Mouse (Mus musculus) hindbrain, embryonic 13.5 days (tissue): ENCODE results near the gene Brinp2. TPM values are rescaled to one million over a fixed set of nuclear protein-coding genes. Genes with fewer than 3 reads are reported as not detected.
A peak's percentile ranks its signal among the peaks of the same experiment; 100 is the strongest.

Experiments
- ATAC-seq: fragments of 200-750 bp; cut with Nextera tagmentation; 2 replicates; pipeline ENCODE4 v1.8.0; 2017; ENCODE audit warnings: moderate TSS enrichment; ENCODE audit not compliant: low FRiP score
- H3K27ac ChIP-seq: fragments of 300-500 bp; sonication (generic); 2 replicates; pipeline ENCODE4 v1.5.1; 2015; ENCODE audit warnings: inconsistent platforms, mild to moderate bottlenecking, moderate library complexity
- H3K27me3 ChIP-seq: fragments of 300-500 bp; sonication (generic); 2 replicates; pipeline ENCODE4 v1.6.1; 2015; ENCODE audit warnings: mild to moderate bottlenecking, inconsistent platforms
- H3K36me3 ChIP-seq: fragments of 300-500 bp; sonication (generic); 2 replicates; pipeline ENCODE4 v1.6.1; 2015; ENCODE audit warnings: mild to moderate bottlenecking, inconsistent platforms
- H3K4me1 ChIP-seq: fragments of 300-500 bp; sonication (generic); replicated peaks from 2 replicates; pipeline ENCODE4 v1.6.1; 2015; ENCODE audit warnings: inconsistent platforms
- H3K4me2 ChIP-seq: fragments of 300-500 bp; sonication (generic); 2 replicates; pipeline ENCODE4 v1.6.1; 2015; ENCODE audit warnings: inconsistent platforms, mild to moderate bottlenecking, moderate library complexity
- H3K4me3 ChIP-seq: fragments of 300-500 bp; sonication (generic); 2 replicates; pipeline ENCODE4 v1.5.1; 2015; ENCODE audit warnings: mild to moderate bottlenecking, inconsistent platforms
- H3K9ac ChIP-seq: fragments of 300-500 bp; sonication (generic); 2 replicates; pipeline ENCODE4 v1.6.1; 2015; ENCODE audit warnings: mild to moderate bottlenecking, inconsistent platforms
- H3K9me3 ChIP-seq: fragments of 300-500 bp; sonication (generic); 2 replicates; pipeline ENCODE4 v1.6.1; 2016; ENCODE audit warnings: inconsistent platforms
- WGBS: fragments of 180-500 bp; shearing (Covaris S2); methylation state at CpG from one replicate; pipeline ENCODE4 v1.1.7; 2015; 5-methylcytosine and 5-hydroxymethylcytosine counted together
- polyA plus RNA-seq: library from polyadenylated mRNA; unstranded; fragments of >200 nt; fragmentation: Nextera tagmentation; extraction: Ambion mirVana; gene quantifications from 2 replicates; pipeline ENCODE4 v1.2.1, GENCODE M21; 2015

Brinp2 gene
- polyA plus RNA-seq, 1 experiment from 2014 or later: 19.7 TPM

DNA sequence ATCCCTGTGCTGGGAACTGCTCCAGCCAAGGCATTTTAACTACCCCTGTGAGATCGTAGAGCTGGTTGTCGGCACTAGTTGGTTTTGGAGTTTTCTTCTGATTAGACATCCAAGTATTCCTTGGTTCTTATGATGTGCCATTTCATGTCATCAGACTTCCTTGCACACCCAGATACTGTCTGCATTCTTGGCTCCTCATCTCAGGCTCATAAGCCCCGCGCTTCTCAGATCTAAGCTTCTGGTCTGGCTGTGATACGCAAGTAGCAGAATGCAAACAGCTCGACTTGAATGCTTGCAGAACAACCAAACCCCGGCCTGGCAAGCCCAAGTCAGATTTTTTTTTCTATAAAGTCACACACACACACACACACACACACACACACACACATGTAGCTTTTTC, 72.3 kb downstream of the Brinp2 start:
- no peak for ATAC-seq
- Histone ChIP-seq H3K9me3 (no peaks in the 10 kb centered on the region), H3K4me1 (no peaks in the 10 kb centered on the region), H3K4me3 (no peak overlapping the region), H3K9ac (no peak overlapping the region), H3K4me2 (no peak overlapping the region), H3K36me3 (no peaks in the 10 kb centered on the region), H3K27ac (no peak overlapping the region), H3K27me3 (no peaks in the 10 kb centered on the region)
- 94% methylated on average over 7 of the region's 7 CpGs for WGBS

DNA sequence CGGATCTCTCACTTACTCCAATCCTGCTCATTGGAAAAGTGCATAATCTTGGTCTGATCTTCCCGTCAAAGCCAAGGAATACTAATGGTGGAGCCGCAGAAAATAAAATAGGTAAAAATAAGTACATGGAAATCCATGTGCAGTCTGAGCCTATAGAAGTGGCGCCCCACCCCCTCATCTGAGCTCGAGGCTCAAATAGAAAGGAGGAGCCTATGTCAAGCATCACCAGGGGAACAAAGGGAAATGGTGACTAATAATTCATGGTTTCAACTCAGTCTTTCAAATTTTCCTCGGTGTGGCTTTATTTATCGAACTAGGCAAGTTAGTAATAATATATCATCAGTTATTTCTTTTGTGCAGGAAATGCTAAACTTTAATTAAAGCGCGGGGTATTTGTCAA, 84.1 kb downstream of the Brinp2 start:
- no peak overlapping the region for H3K27ac ChIP-seq
- H3K36me3 ChIP-seq: no peaks in the 10 kb centered on the region
- 0 out of 2 replicates have a peak, but pooled peaks cover 2% of the 10 kb centered on the region for H3K27me3 ChIP-seq
- no peak for ATAC-seq
- no peak overlapping the region for H3K9ac ChIP-seq
- 81% methylated on average over 9 of the region's 9 CpGs for WGBS
- no peak overlapping the region for H3K4me3 ChIP-seq
- H3K4me1 ChIP-seq: peaks cover 2% of the 10 kb centered on the region
- H3K9me3 ChIP-seq: no peaks in the 10 kb centered on the region
- H3K4me2 ChIP-seq: no peak overlapping the region

DNA sequence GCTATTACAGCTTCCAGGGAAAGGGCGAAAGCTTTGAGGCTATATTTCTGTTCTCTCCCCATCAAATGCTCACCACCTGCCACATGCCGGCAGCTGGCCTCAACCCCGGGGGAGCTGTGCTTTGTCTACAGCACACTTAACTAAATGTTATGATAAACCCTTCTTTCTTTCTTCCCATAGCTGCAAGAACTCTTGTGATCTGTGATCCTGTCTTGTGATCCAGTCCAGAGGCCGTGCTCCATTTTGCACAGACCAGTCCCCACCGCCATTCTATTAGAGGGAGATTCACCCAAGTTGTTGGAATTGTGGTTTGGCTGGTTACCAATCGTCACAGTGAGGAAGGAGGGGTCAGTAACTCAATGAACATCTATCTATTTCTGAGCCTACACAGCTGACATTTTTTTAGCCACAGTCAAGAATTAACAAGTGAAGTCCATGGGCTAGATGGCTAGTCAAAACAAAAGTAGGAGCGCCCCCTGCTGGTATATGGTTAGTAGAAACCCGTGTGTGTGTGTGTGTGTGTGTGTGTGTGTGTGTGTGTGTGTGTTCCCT, 89.0 kb downstream of the Brinp2 start:
- Histone ChIP-seq H3K36me3 (no peaks in the 10 kb centered on the region), H3K27me3 (no peaks in the 10 kb centered on the region), H3K4me2 (no peak overlapping the region), H3K9me3 (no peaks in the 10 kb centered on the region), H3K4me3 (no peak overlapping the region), H3K4me1 (peaks cover 17% of the 10 kb centered on the region), H3K9ac (no peak overlapping the region), H3K27ac (peak overlapping the region; percentile 35)
- peak; percentile 79 for ATAC-seq
- 21% methylated on average over 8 of the region's 8 CpGs for WGBS

DNA sequence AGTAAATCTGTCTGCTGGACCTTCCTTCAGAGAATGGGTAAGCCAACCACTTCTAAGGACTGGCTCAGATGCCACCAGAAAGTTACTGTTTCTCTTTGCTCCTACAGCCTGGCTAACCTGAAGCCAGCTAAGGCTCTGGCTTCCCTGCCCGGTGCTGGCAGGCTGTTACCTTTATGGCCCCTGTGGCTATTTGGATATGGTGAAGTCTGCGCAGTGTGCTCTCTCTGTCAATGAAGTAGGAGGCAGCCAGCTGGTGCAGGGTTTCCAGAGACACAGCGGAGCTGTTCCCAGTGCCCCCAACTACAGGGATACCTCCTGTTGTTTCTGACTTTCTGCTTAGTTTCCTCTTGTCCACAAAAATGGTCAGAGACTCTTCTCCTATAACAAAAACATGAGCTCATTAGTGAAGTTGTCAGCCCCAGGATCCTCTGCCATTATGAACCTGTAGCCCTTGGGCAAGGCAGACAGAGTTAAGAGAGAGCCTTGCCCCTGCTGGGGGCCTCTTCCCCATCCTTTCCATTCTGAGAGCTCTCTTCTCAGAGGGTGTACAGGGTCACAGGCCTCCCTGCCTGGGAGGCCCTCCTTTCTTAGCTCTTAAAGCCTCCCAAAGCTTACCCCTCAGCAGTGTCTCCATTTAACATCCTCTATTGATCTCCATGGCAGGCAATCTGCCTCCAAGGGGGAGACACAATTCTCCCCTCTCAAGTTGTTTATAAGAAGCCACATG, 89.7 kb downstream of the Brinp2 start:
- Histone ChIP-seq H3K9me3 (no peaks in the 10 kb centered on the region), H3K4me3 (no peak overlapping the region), H3K27me3 (no peaks in the 10 kb centered on the region), H3K9ac (no peak overlapping the region), H3K36me3 (no peaks in the 10 kb centered on the region), H3K27ac (peak overlapping the region; percentile 35), H3K4me2 (no peak overlapping the region), H3K4me1 (peaks cover 17% of the 10 kb centered on the region)
- 40% methylated on average over 3 of the region's 3 CpGs for WGBS
- ATAC-seq: peak; percentile 74

DNA sequence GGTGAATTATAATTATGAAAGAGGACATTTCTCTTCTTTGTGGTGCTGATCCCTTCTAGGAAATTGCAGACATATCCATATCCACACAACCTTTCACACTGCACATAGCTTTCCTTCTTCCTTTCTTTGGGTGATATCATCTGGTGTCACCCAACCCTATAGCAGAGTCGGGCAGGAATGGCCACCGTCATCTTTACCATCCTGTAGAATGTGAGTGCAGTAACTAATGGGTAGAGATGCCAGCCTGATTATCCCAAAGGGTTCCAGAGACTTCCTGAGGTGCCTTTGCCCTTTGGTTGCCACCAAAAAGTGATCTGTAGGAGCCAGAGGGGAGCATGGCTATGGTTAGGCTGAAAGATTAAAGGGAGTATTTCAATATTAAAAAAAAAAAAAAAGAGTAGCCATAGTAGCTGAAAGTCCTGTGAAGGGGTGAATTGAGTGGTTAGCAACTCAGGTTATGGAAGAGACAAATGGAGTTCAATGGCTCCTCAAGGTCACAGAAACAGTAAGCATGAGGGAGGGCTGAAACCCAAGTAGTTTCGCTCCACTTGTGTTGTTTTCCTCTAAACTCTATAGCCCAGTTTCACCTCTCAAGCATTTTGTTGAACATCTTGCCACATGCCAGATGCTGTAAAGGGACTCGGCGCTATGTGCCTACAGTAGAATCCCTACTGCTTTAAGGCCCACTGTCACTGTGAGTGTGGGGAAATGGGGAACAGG, 96.5 kb downstream of the Brinp2 start:
- H3K4me1 ChIP-seq: peaks cover 6% of the 10 kb centered on the region; the same call in 1 of the 2 replicates
- no peak overlapping the region for H3K27ac ChIP-seq
- no peaks in the 10 kb centered on the region for H3K9me3 ChIP-seq
- no peak overlapping the region for H3K9ac ChIP-seq
- no peak overlapping the region for H3K4me3 ChIP-seq
- 97% methylated on average over 5 of the region's 5 CpGs for WGBS
- no peaks in the 10 kb centered on the region for H3K27me3 ChIP-seq
- no peaks in the 10 kb centered on the region for H3K36me3 ChIP-seq
- no peak overlapping the region for H3K4me2 ChIP-seq
- no peak for ATAC-seq

DNA sequence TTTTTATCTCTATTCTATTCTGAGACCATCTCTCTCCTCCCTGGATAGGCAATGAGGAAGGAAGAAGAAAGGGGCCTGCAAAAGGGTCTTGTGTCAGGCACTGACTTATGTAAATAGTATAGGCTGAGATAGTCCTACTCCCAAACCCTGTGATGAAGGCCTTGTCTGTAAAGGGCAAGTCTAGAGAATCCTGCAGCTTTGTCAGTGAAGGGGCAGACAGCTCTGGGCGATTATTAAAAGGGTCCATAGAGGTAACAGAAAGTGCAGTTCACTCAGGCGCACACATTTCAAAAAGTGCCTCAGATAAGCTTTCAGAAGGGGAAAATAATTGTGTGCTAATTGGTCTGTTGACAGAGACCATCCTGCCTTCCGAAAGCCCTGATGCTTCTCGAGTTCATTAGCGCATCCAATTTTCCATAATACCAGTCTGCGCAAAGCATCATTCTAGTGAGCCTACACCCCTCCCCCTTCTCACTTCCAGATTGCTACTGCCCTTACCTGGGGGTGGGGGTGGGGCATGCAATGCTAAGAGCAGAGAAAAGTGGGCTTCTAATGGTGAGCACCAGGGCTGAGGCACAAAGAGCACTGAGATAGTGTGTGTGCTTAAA, 97.3 kb downstream of the Brinp2 start:
- H3K4me1 ChIP-seq: peaks cover 6% of the 10 kb centered on the region; the same call in 1 of the 2 replicates
- H3K36me3 ChIP-seq: no peaks in the 10 kb centered on the region
- H3K27ac ChIP-seq: no peak overlapping the region
- WGBS: 74% methylated on average over 6 of the region's 6 CpGs
- no peaks in the 10 kb centered on the region for H3K27me3 ChIP-seq
- no peak overlapping the region for H3K4me3 ChIP-seq
- no peak for ATAC-seq
- H3K4me2 ChIP-seq: no peak overlapping the region
- H3K9me3 ChIP-seq: no peaks in the 10 kb centered on the region
- no peak overlapping the region for H3K9ac ChIP-seq

DNA sequence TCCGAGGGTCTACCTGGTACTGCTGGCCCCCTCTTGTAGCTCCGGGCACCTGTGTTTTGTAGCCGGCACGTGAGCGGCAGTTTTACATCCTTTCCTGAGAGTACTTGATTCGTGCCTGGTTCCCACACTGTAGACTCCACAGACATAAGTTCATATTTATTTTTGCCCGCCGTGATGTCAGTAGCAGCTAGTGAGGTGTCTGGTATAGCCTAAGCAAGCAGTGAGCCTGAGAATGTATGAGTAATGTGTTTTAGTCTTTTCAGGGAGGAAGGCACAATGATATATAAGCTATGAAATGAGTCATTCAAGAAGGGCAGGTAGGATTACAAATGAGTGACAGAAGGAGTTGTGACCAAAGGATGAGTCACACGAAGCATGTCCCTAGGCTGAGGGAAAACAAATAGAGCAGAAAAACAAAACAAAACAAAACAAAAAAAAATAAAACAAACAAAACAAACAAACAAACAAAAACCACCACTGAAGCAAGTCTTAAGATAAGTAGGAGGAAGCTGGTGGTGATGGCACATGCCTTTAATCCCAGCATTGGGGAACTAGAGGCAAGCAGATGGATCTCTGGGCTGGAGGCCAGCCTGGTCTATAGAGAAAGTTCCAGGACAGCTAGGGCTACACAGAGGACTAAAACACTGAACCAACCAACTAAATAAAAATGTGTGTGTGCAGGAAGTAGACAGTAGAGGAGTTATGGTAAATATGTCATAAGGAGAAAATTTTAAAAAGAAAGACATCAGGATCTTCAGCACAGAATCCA, 100.0 kb downstream of the Brinp2 start:
- 89% methylated on average over 9 of the region's 9 CpGs for WGBS
- Histone ChIP-seq H3K4me3 (no peak overlapping the region), H3K9ac (no peak overlapping the region), H3K4me2 (no peak overlapping the region), H3K9me3 (no peaks in the 10 kb centered on the region), H3K27me3 (no peaks in the 10 kb centered on the region), H3K36me3 (no peaks in the 10 kb centered on the region), H3K4me1 (peaks cover 6% of the 10 kb centered on the region; the same call in 1 of the 2 replicates), H3K27ac (no peak overlapping the region)
- ATAC-seq: no peak

DNA sequence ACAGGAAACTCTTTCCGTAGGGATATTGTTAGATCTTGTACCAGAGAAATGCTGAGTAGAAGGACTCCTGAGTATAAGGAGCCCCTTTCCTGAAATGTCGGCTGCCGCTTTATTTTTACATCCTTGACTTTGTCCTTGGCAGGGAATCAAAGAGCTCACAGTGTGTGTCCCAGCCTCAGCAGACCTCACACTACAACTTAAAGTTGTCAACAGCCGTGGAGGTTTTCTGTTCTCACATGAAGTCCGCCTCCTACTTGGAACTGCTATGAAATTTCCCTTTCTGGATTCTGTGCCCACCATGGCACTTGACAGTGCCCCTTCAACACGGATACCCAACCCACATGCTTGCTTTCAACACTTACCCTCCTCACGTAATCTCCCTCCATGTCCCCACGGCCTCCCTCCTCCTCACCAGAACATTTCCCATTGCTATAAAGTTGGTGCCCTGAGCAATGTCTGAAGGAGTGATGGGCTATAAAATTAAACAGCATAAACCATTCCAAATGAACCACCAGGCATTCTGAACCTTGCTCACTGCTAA, 103.4 kb downstream of the Brinp2 start:
- Histone ChIP-seq H3K36me3 (peaks cover 10% of the 10 kb centered on the region), H3K4me3 (no peak overlapping the region), H3K4me1 (no peaks in the 10 kb centered on the region), H3K27ac (no peak overlapping the region), H3K9me3 (no peaks in the 10 kb centered on the region), H3K9ac (no peak overlapping the region), H3K4me2 (no peak overlapping the region), H3K27me3 (no peaks in the 10 kb centered on the region)
- ATAC-seq: no peak
- WGBS: 86% methylated on average over 8 of the region's 8 CpGs

DNA sequence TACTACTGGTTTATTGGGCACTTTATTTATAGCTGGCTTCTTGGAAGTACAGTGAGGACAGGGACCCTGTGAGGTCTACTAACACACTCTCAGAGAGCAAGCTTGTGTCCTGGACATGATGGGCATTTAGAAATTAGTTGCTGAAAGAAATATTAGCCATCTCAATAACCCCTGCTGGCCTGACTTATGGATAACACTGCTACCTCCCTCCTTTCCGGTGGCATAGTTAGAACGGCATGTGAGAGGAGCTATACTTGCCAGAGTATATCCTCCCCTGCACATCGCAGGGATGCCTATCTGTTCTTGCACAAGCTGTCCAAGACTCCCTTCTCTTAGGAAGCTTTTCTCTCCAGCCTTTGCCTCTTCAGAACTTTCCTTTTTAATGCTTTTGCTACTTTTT, 107.9 kb downstream of the Brinp2 start:
- no peak overlapping the region for H3K4me2 ChIP-seq
- H3K4me1 ChIP-seq: no peaks in the 10 kb centered on the region
- no peaks in the 10 kb centered on the region for H3K27me3 ChIP-seq
- H3K4me3 ChIP-seq: no peak overlapping the region
- no peak overlapping the region for H3K9ac ChIP-seq
- H3K27ac ChIP-seq: no peak overlapping the region
- H3K9me3 ChIP-seq: no peaks in the 10 kb centered on the region
- ATAC-seq: no peak
- peaks cover 32% of the 10 kb centered on the region for H3K36me3 ChIP-seq
- WGBS: 92% methylated on average over 3 of the region's 3 CpGs

DNA sequence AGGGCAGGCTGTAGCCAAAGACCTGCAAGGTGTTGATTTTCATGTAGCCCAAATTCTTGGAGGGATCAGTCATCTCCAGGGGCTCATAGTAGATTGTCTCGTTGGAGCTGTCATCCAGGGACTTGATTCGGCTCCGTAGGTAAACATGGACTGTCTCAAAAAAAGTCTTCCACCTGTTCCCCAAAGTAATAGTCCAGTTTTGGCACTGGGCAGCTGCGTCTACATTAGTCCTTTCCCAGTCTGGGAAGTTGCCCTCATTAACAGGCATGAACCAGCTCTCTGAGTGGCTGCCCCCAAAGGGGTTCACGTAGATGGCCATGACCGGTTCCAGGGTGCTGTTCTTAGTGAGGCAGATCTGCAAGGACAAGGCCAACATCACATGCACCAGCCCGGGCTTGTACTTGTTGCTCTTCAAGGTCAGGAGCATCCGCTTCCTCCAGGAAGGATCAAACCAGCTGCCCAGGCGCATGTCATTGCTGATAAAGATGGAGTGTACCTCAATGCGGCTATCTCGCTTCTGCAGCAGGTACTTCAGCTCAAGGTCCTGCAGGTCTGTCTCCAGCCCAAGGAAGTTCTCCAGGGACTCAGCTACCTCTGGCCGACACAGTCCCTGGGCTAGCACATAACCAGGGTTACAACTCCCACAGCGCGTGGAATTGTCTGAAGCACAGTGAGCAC, 109.5 kb downstream of the Brinp2 start:
- WGBS: 96% methylated on average over 14 of the region's 14 CpGs
- no peak overlapping the region for H3K4me2 ChIP-seq
- no peak overlapping the region for H3K4me3 ChIP-seq
- H3K9ac ChIP-seq: no peak overlapping the region
- H3K9me3 ChIP-seq: no peaks in the 10 kb centered on the region
- H3K36me3 ChIP-seq: peaks cover 32% of the 10 kb centered on the region
- no peak for ATAC-seq
- H3K27ac ChIP-seq: no peak overlapping the region
- H3K4me1 ChIP-seq: no peaks in the 10 kb centered on the region
- no peaks in the 10 kb centered on the region for H3K27me3 ChIP-seq

DNA sequence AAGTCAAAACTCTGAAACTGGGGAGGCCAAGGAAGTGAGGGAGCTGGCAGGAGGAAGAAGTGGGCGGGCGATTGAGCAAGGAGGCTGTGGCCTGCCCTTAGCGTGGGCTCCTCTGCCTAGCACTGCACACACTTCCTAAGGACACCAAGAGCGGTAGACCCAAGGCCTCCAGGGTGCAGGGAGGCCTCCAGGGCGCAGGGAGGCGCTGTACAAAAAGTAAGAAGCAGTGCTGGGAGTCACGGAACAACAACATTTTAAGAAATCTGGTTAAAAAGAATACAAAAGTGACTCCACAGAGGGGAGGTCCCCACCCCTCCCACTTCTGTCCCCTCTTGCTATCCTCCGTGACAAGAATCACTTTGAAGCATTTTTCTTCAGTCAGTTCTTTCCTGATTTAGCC, 110.6 kb downstream of the Brinp2 start:
- no peak for ATAC-seq
- H3K36me3 ChIP-seq: peaks cover 32% of the 10 kb centered on the region
- no peak overlapping the region for H3K4me2 ChIP-seq
- H3K4me3 ChIP-seq: no peak overlapping the region
- no peak overlapping the region for H3K27ac ChIP-seq
- H3K4me1 ChIP-seq: no peaks in the 10 kb centered on the region
- no peaks in the 10 kb centered on the region for H3K9me3 ChIP-seq
- 84% methylated on average over 8 of the region's 8 CpGs for WGBS
- no peaks in the 10 kb centered on the region for H3K27me3 ChIP-seq
- H3K9ac ChIP-seq: no peak overlapping the region
